Mouse (Mus musculus): ENCODE measurements around the gene Mdm1.
"Not testable (repeated sequence)": the region's sequence is repeated elsewhere in the genome, so short reads cannot be mapped to it uniquely, and the experiment has no call there.

Gene Mdm1

DNA sequence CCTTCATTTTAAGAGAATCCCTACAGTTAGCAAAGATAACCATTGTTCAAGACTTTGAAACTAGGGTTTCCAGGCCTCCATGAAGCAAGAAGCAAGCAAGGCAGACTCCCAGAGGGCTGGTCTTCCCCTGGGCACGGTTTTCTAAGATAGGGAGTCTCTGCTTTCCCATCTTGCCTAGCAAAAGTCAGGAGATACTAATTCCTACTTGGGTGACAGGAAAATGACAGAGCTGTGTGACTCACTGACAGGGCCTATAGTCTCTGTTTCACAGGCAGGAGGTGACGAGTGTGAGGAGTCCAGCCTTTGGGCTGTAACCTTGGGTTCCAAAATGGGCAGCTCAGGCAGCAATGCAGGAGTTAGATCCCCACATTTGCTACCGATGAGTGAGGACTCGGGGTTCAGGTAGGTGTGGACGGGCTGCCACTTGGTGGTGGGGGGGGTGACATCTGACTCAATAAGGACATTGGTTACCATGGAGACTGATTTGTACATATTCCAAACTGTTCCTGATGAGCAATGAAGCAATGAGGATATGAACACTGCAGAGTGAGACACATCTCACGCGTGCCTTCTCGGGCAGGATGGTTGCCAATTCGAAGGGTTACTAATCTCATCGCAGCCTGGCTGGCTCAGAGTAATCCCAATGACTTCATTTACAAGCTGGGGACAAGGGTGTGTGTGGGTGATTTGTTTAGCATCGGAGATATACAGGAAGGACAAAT, 19.0 kb upstream of the Mdm1 start:
- DNase-seq (ENCODE audit: low spot score in 2 of 2): no peak

GRCm38 (mm10) chr10:118125236-118125635, 16.4 kb upstream of the Mdm1 start:
- no peak for DNase-seq (ENCODE audit: low spot score in 2 of 2)

GRCm38 (mm10) chr10:118125776-118126445, 15.7 kb upstream of the Mdm1 start:
- DNase-seq (ENCODE audit: low spot score in 2 of 2): no peak

GRCm38 (mm10) chr10:118129001-118129682, 12.5 kb upstream of the Mdm1 start:
- DNase-seq (ENCODE audit: low spot score in 2 of 2): no peak

DNA sequence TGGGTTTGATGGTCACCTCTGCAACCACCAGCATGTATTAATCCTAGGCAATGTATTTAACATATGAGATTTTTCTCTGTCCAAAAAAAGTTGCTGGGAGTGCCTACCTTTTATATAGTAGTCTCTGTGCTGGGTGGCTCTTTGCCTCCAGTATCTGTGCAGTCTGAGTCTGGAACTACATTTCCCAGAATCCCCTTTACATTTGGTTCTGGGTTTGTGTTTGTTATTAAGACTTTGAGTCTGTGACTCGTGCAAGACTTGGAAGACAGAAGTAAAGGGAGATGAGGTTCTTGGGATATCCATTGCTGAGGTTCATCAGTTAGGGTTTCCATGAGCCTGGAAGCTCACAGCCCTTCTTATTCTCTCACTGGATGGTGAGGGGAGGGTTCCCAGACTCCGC, 11.6 kb upstream of the Mdm1 start:
- no peak for DNase-seq (ENCODE audit: low spot score in 2 of 2)

GRCm38 (mm10) chr10:118132993-118133392, 8.6 kb upstream of the Mdm1 start:
- no peak for DNase-seq (ENCODE audit: low spot score in 2 of 2)

DNA sequence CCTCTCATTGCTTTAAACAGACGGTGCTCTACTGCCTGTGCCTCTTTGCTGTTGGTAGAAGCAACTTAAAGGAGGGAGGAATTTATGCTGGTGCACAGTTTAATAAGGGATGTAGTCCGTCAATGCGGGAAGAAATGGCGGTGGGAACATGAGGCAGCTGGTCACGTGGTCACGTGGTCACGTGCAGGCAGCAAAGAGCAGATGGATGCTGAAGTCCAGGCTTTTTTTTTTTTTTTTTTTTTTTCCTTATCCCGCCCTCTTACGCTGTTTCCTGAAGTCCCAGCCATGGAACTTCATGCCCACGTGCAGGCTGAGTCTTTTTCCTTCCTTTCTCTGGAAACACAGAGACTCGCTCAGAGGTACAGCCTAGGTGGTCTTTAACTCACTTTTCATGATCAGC, 3.1 kb upstream of the Mdm1 start:
- DNase-seq (ENCODE audit: low spot score in 2 of 2): no peak

DNA sequence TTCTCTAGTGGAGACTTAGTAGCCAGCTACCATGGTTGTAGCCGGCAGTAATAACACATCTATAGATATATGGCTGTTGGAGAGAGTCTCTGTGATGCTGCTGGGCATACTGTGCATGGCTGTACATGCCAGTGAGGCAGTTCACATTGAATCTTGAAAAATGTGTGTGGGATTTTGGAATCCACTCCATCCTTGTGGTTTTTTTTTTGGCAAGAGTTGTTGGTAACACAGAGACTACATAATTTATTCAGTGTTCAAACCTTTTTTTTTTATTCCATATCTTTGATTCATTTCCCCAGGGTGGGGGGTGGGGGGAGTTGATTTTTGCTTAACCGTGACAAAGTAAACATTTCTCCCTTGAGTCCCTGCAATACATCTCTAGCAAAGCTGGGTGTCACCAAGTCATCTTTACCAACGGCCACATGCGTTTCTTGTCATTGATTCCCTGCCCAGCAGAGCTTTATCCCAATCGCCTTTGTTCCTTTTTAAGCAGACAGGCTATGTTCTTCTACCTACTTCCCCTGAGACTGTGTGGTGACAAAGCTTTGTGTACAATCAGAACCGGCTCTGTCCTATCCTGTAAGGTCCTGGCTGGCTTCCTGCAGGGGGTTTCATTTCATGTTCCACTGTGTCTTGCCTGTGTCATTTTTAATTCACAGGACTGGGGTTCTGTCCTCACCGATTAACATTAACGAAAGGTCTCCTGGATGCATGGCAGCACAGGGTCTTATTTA, 1.6 kb upstream of the Mdm1 start:
- no peak for DNase-seq (ENCODE audit: low spot score in 2 of 2)

GRCm38 (mm10) chr10:118141884-118142801, 532 bp downstream of the Mdm1 start:
- DNase-seq (ENCODE audit: low spot score in 2 of 2): no peak

GRCm38 (mm10) chr10:118149381-118149780, 7.8 kb downstream of the Mdm1 start:
- DNase-seq (ENCODE audit: low spot score in 2 of 2): no peak

DNA sequence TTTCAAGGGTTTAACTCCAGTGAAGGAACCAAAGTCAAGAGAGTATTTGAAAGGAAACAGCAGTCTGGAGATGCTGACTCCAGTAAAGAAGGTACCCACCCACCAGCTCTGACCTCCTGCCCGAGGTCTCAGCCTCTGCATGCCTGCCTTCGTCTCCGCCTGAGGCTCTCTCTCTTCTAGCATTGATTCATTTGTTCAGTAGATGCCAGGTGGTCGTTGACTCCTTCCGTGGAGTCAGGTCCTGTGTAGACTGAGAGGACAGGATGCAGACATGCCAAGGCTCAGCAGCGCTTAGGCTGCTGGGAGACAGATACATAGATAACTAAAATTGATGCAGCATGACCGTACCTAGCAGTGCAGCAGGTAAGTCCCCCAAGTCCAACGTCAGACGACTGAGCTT, 9.3 kb downstream of the Mdm1 start:
- no peak for DNase-seq (ENCODE audit: low spot score in 2 of 2)

DNA sequence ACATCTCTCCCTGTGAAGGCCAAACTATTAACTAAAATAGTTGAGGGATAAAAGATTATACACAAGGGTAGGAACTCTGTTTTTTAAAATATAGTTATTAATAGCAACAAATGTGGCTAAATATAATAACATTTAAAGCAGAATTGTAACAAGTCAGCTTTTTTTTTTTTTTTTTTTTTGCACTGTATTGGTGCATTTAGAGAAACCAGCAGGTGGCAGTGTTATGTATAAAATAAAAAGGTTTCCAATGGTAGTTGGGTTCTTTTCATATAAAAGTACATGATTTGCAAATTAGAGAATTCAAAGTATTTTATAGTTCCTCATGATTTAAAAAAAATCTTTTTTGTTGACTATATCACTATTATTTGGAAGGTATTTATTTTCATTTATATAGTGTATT, 14.3 kb downstream of the Mdm1 start:
- DNase-seq (ENCODE audit: low spot score in 2 of 2): no peak

- DNase-seq (ENCODE audit: low spot score in 2 of 2): no peak
Observed at GRCm38 (mm10) chr10:118161131-118161530, 19.5 kb downstream of the Mdm1 start.

DNA sequence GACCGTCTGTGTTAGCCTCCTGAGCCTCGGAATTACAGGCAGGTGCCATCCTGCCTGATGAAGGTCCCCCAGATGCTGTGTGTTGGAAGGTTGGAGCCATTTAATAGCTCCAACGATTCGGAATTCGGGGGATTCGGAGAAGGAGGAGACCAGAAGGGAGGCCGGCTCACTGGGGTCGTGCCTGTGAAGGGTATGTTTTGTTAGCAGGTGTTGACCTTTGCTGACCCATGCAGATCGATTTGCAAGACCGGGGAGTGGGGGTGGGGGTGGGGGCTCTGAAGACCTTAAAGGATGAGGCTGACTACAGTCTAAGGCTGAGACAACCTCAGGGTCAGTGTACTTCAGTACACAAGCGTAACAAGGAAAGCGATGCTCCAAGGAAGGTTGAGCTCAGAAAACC, 27.6 kb downstream of the Mdm1 start:
- no peak for DNase-seq (ENCODE audit: low spot score in 2 of 2)

- DNase-seq (ENCODE audit: low spot score in 2 of 2): no peak
Observed at GRCm38 (mm10) chr10:118172416-118172815, 30.8 kb downstream of the Mdm1 start.

GRCm38 (mm10) chr10:118172876-118173275, 31.3 kb downstream of the Mdm1 start:
- no peak for DNase-seq (ENCODE audit: low spot score in 2 of 2)

DNA sequence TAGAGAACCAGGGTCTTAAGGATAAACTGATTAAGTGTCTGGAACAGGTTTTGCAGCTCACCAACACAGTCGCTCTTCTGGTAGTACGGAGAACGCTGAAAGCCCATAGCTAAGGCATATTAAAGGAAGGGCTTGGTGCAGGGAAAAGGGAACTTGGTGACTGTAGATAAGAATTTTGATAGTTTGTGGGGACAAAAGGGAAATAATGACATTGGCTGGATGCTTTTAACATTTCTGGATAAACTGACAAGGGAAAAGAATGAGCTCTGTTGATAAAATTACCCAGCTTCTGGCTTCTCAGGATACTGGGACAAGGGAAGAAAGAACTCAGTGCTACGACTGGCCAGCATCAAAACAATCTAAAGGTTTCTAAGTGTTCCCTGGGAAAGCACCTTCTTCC, 33.9 kb downstream of the Mdm1 start:
- not testable (repeated sequence) for DNase-seq (ENCODE audit: low spot score in 2 of 2)

DNA sequence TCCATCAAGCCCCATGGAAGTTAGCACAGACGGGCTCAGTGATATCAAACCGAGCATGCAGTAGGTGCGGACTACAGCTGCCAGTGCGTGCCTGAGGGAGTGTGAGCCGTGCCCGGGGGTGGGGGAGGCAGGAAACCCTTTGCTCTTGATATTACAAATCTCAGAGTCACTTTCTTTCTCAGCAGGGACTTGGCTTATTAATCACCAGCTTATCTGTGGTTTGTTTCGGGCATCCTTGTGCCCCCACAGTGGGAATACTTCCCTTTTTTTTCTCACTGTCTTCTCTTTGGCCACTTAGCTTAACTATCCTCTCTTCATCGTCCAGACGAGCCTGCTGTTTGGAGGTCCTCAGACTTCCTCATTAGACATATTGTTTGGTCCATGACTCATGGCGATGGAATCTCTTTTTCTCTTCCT, 37.1 kb downstream of the Mdm1 start:
- DNase-seq (ENCODE audit: low spot score in 2 of 2): no peak

DNA sequence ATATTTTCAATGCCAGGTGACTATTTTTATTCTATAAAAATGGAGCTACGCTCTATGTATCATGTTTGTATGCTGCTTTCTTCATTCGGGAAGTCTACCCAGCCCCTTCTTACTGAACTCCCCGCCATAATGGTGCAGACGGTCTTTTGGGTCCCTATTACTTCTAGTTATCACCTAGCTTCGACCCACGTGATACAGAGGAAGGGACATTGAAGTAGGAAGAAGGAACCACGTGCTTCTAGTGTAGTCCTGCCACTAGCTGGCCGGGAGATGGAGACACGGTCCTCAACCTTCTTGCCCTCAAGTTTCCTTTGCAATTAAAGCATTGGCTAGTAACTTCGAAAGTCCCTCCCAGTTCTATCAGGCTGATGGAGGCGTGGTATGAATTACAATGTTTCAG, 37.7 kb downstream of the Mdm1 start:
- DNase-seq (ENCODE audit: low spot score in 2 of 2): no peak

GRCm38 (mm10) chr10:118195150-118195549, 53.5 kb downstream of the Mdm1 start:
- DNase-seq (ENCODE audit: low spot score in 2 of 2): not testable (repeated sequence)

DNA sequence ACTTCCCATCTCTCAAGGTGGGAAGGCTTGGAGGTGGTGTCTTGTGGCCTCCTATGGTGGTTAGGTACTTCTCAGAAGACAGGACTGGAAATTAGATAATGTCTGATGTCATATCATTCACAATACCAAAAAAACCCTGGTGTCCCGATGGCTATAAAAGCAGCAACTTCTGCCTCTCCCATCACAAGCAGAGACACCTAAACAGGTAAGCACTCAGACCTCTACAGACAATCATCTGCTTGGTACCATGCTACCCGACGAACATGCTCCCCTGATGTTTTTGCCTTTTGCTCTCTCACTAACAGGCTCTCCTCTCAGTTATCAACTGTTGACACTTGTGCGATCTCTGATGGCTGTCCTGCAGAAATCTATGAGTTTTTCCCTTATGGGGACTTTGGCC, 63.0 kb downstream of the Mdm1 start, which contains the start of gene Il22:
Gene Il22 (plus strand): TSS at position 301 of the 400 bp plus-strand sequence.
- DNase-seq (ENCODE audit: low spot score in 2 of 2): no peak
